Mouse (Mus musculus) hindbrain, embryonic 11.5 days (tissue): ENCODE measurements around the gene Lypla2. TPM values are rescaled to one million over a fixed set of nuclear protein-coding genes. Genes with fewer than 3 reads are reported as not detected.

Source experiments
- ATAC-seq: fragments of 200-750 bp; cut with Nextera tagmentation; 2 replicates; pipeline ENCODE4 v1.8.0; 2017; ENCODE audit warnings: mild to moderate bottlenecking, moderate TSS enrichment, moderate library complexity; ENCODE audit not compliant: low FRiP score
- DNase-seq: peaks from one replicate; pipeline ENCODE4 v3.0.0-alpha.2; 2015; ENCODE audit warnings: low spot score
- H3K27ac ChIP-seq: fragments of 300-500 bp; sonication (generic); 2 replicates; pipeline ENCODE4 v1.5.1; 2014; ENCODE audit warnings: mild to moderate bottlenecking, low read depth, low read length
- H3K27me3 ChIP-seq: fragments of 300-500 bp; sonication (generic); 2 replicates; pipeline ENCODE4 v1.6.1; 2014; ENCODE audit warnings: mild to moderate bottlenecking, low read length, moderate library complexity, mixed read lengths; ENCODE audit not compliant: control insufficient read depth, insufficient read depth
- H3K36me3 ChIP-seq: fragments of 300-500 bp; sonication (generic); 2 replicates; pipeline ENCODE4 v1.6.1; 2014; ENCODE audit warnings: mild to moderate bottlenecking, low read length, moderate library complexity, mixed read lengths; ENCODE audit not compliant: control insufficient read depth, insufficient read depth
- H3K4me1 ChIP-seq: fragments of 300-500 bp; sonication (generic); replicated peaks from 2 replicates; pipeline ENCODE4 v1.6.1; 2014; ENCODE audit warnings: low read length, mixed read lengths; ENCODE audit not compliant: control insufficient read depth, insufficient read depth
- H3K4me2 ChIP-seq: fragments of 300-500 bp; sonication (generic); replicated peaks from 2 replicates; pipeline ENCODE4 v1.6.1; 2014; ENCODE audit warnings: mild to moderate bottlenecking, low read depth, low read length
- H3K4me3 ChIP-seq: fragments of 300-500 bp; sonication (generic); 2 replicates; pipeline ENCODE4 v1.5.1; 2014; ENCODE audit warnings: low read depth, low read length
- H3K9ac ChIP-seq: fragments of 300-500 bp; sonication (generic); 2 replicates; pipeline ENCODE4 v1.6.1; 2014; ENCODE audit warnings: low read depth, low read length
- H3K9me3 ChIP-seq: fragments of 300-500 bp; sonication (generic); 2 replicates; pipeline ENCODE4 v1.6.1; 2016; ENCODE audit warnings: low read length; ENCODE audit not compliant: control insufficient read depth
- WGBS: fragments of 180-500 bp; shearing (Covaris S2); extraction: QIAGEN DNeasy Blood & Tissue Kit; methylation state at CpG from one replicate; pipeline ENCODE4 v1.1.7; 2014; 5-methylcytosine and 5-hydroxymethylcytosine counted together
- polyA plus RNA-seq: library from polyadenylated mRNA; unstranded; fragments of >200 nt; fragmentation: Nextera tagmentation; extraction: Ambion mirVana; gene quantifications from 2 replicates; pipeline ENCODE4 v1.2.1, GENCODE M21; 2014

Gene Lypla2
- polyA plus RNA-seq, 1 experiment from 2014 or later: 143 TPM

GRCm38 (mm10) chr4:135961709-135962108 is 10.7 kb downstream of the Lypla2 start:
- Histone ChIP-seq H3K27ac (no peak overlapping the region), H3K4me2 (no peak overlapping the region), H3K9me3 (no peaks in the 10 kb centered on the region), H3K36me3 (no peaks in the 10 kb centered on the region), H3K9ac (no peak overlapping the region), H3K27me3 (no peaks in the 10 kb centered on the region), H3K4me1 (peaks cover 3% of the 10 kb centered on the region; the same call in 1 of the 2 replicates), H3K4me3 (no peak overlapping the region)
- ATAC-seq (no peak), DNase-seq (no peak)
- WGBS: 83% methylated on average over 5 of the region's 5 CpGs

- Histone ChIP-seq H3K4me3 (no peak overlapping the region), H3K4me2 (no peak overlapping the region), H3K9ac (no peak overlapping the region), H3K4me1 (peaks cover 3% of the 10 kb centered on the region; the same call in 1 of the 2 replicates), H3K36me3 (no peaks in the 10 kb centered on the region), H3K9me3 (no peaks in the 10 kb centered on the region), H3K27ac (no peak overlapping the region), H3K27me3 (no peaks in the 10 kb centered on the region)
- peak; percentile 92 for DNase-seq
- WGBS: 26% methylated on average over 5 of the region's 5 CpGs
- 0 out of 2 replicates have a peak, but pooled peaks have one; percentile 25 for ATAC-seq
These were observed 11.7 kb downstream of the Lypla2 start for GRCm38 (mm10) chr4:135960717-135961116.

DNA sequence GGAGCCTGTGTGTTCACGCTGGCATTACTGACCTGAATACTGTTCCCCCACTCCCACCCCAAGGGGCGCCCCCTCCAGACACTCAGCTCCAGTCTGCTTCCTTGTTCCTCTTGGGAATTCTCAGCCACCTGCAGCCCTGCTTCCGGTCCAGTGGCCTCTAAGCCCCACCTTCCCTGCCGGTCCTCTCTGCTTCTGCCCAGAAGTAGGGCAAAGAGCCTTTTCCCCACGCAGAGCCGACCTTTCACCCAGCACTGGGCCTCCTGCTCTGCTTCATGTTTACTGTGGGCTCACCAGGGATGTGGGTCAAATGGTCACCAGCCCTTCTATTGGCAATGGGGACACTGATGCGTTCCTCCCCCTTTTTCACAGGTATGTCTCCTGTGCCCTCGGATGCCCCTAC is 14.1 kb downstream of the Lypla2 start:
- DNase-seq (no peak), ATAC-seq (no peak)
- H3K27ac ChIP-seq: no peak overlapping the region
- H3K36me3 ChIP-seq: no peaks in the 10 kb centered on the region
- H3K4me1 ChIP-seq: no peaks in the 10 kb centered on the region
- WGBS: 67% methylated on average over 8 of the region's 8 CpGs
- H3K27me3 ChIP-seq: no peaks in the 10 kb centered on the region
- H3K9me3 ChIP-seq: no peaks in the 10 kb centered on the region
- H3K9ac ChIP-seq: no peak overlapping the region
- H3K4me3 ChIP-seq: no peak overlapping the region
- no peak overlapping the region for H3K4me2 ChIP-seq

GRCm38 (mm10) chr4:135955886-135956285 is 16.5 kb downstream of the Lypla2 start:
- WGBS: 87% methylated on average over 9 of the region's 9 CpGs
- no peaks in the 10 kb centered on the region for H3K4me1 ChIP-seq

GRCm38 (mm10) chr4:135954241-135954640 is 18.2 kb downstream of the Lypla2 start:
- H3K9ac ChIP-seq: no peak overlapping the region
- no peak overlapping the region for H3K27ac ChIP-seq
- WGBS: 22% methylated on average over 2 of the region's 2 CpGs
- no peaks in the 10 kb centered on the region for H3K27me3 ChIP-seq
- H3K4me1 ChIP-seq: no peaks in the 10 kb centered on the region
- H3K36me3 ChIP-seq: no peaks in the 10 kb centered on the region; the same call in 1 of the 2 replicates
- ATAC-seq (peak; percentile 69), DNase-seq (peak; percentile 88)
- no peak overlapping the region for H3K4me3 ChIP-seq
- no peaks in the 10 kb centered on the region for H3K9me3 ChIP-seq
- no peak overlapping the region for H3K4me2 ChIP-seq

More at GRCm38 (mm10) chr4:135955886-135956285, 16.5 kb downstream of the Lypla2 start:
- Histone ChIP-seq H3K9ac (no peak overlapping the region), H3K9me3 (no peaks in the 10 kb centered on the region), H3K36me3 (no peaks in the 10 kb centered on the region; the same call in 1 of the 2 replicates), H3K4me2 (no peak overlapping the region), H3K4me3 (no peak overlapping the region), H3K27me3 (no peaks in the 10 kb centered on the region), H3K27ac (no peak overlapping the region)
- no peak for DNase-seq
- ATAC-seq: no peak

DNA sequence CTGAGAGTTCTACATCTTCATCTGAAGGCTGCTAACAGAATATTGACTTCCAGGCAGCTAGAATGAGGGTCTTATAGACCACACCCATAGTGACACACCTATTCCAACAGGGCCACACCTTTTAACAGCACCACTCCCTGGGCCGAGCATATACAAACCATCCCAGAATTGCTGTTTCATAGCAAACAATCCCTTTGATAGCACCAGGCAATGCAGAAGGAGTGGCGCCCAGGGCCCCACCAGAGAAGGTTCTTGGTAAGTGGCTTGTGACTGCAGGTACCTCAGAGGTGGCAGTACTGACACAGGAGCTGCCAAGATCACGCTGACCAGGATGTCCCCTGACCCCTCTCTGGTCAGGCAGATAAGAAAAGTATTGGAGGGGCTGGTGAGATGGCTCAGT is 19.2 kb downstream of the Lypla2 start:
- H3K36me3 ChIP-seq: no peaks in the 10 kb centered on the region; the same call in 1 of the 2 replicates
- H3K27me3 ChIP-seq: no peaks in the 10 kb centered on the region
- H3K27ac ChIP-seq: no peak overlapping the region
- no peaks in the 10 kb centered on the region for H3K4me1 ChIP-seq
- no peak for ATAC-seq
- WGBS: 95% methylated on average over 3 of the region's 3 CpGs
- no peak overlapping the region for H3K4me2 ChIP-seq
- no peak overlapping the region for H3K4me3 ChIP-seq
- no peaks in the 10 kb centered on the region for H3K9me3 ChIP-seq
- DNase-seq: no peak
- H3K9ac ChIP-seq: no peak overlapping the region

DNA sequence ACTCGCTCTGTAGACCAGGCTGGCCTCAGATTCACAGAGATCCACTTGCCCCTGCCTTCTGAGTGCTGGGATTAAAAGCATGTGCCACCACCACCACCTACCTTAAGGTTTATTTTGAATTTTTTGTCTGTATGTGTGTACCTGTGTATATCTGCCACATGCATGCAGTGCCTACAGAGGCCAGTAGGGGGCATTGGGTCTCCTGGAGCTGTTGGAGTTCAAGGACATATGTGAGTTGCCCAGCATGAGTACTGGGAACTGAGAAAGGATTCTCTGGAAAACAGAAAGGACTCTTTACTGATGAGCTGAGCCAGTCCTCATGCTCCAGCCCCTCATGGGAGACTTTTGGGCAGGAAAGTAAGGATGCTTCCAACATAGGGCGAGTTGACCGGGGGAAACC is 20.9 kb downstream of the Lypla2 start:
- Histone ChIP-seq H3K4me2 (no peak overlapping the region), H3K9ac (no peak overlapping the region), H3K36me3 (no peaks in the 10 kb centered on the region; the same call in 1 of the 2 replicates), H3K9me3 (no peaks in the 10 kb centered on the region), H3K4me1 (no peaks in the 10 kb centered on the region), H3K27ac (no peak overlapping the region), H3K27me3 (no peaks in the 10 kb centered on the region), H3K4me3 (no peak overlapping the region)
- DNase-seq: no peak
- 95% methylated on average over 3 of the region's 3 CpGs for WGBS
- no peak for ATAC-seq

DNA sequence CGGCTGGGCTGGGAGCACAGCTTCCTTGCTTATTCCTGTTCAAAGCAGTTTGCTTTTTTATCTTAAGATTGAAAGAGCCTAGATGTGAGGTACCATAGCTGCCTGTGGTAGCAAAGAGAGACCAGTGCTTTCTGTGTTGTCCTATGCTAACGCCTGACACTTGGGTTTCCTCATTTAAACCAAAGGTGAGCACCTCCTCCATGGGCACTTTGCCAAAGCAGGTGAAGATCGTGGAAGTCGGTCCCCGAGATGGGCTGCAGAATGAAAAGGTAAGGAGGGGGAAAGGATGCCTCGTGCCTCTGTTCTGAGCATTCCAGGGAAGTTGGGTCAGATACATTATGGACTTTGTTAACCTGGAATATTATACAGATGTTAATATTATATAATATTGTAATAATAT is 22.1 kb downstream of the Lypla2 start:
- whole genome bisulfite sequencing: 93% methylated on average over 6 of the region's 6 CpGs
- H3K9ac ChIP-seq: no peak overlapping the region

GRCm38 (mm10) chr4:135949911-135950310 is 22.5 kb downstream of the Lypla2 start:
- Histone ChIP-seq H3K4me2 (no peak overlapping the region), H3K4me3 (no peak overlapping the region), H3K36me3 (no peaks in the 10 kb centered on the region; the same call in 1 of the 2 replicates), H3K27ac (no peak overlapping the region), H3K27me3 (no peaks in the 10 kb centered on the region), H3K4me1 (no peaks in the 10 kb centered on the region; the same call in 1 of the 2 replicates), H3K9me3 (no peaks in the 10 kb centered on the region), H3K9ac (no peak overlapping the region)
- WGBS: 64% methylated on average over 6 of the region's 6 CpGs
- DNase-seq: no peak
- ATAC-seq: no peak

More for the DNA sequence above, 22.1 kb downstream of the Lypla2 start:
- Histone ChIP-seq H3K9me3 (no peaks in the 10 kb centered on the region), H3K36me3 (no peaks in the 10 kb centered on the region; the same call in 1 of the 2 replicates), H3K27me3 (no peaks in the 10 kb centered on the region), H3K27ac (no peak overlapping the region), H3K4me3 (no peak overlapping the region), H3K4me2 (no peak overlapping the region), H3K4me1 (no peaks in the 10 kb centered on the region; the same call in 1 of the 2 replicates)
- ATAC-seq: no peak
- DNase-seq: no peak
